Mouse (Mus musculus) gastrocnemius, postnatal 36 days (tissue): ENCODE data around the gene Dnajc15. TPM values are rescaled to one million over a fixed set of nuclear protein-coding genes. Genes with fewer than 3 reads are reported as not detected.

ENCODE experiments used
- DNase-seq, 2 experiments: peaks; one replicate each; pipeline ENCODE4 v3.0.0; 2022
- intact Hi-C: fragments of 180-260 bp; cut with DNase I; formaldehyde crosslinking; loops from one replicate; pipeline ENCODE4 v1.15.1; 2025
- total RNA-seq, 2 experiments: library from RNA; stranded (reverse); gene quantifications; 2 replicates each; pipeline ENCODE4 v1.2.3; 2021

Gene Dnajc15
- total RNA-seq, 2 experiments from 2014 or later: 125 to 134 TPM

DNA sequence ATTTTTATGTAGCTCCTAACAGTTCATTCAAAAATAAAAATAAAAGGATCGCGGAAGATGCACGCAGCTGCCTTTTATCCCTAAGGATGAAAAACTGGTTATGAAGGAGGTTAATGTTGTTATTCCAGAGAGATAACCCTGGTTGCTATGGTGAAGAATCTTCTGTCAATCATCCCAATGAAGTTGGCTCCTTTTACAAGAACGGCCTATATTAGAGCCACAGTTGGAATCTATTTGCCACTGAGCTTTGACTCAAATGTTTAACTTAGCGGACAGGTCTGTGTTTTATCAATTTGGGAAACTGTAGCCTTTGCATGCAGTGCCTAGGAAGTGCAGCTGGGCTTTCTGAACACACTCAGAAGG, 72.7 kb downstream of the Dnajc15 start:
- intact Hi-C loops: no loop called here

DNA sequence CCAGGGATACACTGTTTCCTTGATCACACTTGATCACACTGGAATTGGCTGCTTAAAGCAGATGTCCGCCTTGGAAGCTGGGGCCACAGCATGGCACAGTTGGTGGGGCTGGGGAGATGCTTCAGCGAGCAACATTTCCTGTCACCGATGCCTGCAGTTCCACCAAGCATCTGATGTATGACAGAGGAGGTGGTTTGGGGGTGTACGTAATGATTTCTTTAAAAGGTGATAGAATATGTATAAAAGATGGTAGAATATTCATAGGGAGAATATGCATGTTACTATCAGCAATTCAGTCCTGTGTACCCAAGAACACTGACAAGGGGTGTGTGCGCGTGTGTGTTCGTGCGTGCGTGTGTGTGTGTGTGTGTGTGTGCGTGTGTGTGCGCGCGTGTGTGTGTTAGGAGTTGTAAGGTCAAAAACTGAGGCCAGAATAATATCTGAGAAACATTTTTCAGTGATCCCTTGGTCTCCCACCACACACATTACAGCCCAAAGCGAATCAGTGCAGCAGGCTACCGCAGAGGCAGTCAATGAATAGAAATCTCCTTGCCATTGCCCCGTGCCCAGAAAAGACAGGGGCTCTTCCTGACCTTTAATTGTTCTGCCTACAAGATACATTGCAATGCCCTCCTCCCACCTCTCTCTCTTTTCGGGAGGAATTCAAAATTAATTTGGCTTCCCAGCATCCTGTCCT, 73.2 kb downstream of the Dnajc15 start:
- no peak for DNase-seq
- intact Hi-C loops: no loop called here

More for the DNA sequence above, 72.7 kb downstream of the Dnajc15 start:
- no peak for DNase-seq

DNA sequence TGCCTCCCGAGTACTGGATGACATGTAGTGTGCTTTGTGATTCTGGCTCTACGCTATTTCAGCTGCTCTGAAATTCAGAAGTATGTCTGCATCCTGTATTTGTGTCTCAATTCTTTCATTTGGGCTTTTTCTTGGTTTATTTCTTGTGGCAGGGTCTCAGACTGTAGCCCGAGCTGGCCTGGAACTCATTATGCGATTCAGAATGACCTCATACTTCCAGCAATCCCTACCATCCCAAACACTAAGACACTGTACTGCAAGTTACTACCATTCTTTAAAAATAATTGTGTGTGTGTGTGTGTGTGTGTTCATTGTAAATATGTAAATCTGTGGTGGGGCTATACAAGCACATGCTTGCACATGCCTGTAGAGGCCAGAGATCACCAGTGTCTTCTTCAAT, 78.4 kb downstream of the Dnajc15 start:
- intact Hi-C loops: no loop called here
- DNase-seq: no peak

DNA sequence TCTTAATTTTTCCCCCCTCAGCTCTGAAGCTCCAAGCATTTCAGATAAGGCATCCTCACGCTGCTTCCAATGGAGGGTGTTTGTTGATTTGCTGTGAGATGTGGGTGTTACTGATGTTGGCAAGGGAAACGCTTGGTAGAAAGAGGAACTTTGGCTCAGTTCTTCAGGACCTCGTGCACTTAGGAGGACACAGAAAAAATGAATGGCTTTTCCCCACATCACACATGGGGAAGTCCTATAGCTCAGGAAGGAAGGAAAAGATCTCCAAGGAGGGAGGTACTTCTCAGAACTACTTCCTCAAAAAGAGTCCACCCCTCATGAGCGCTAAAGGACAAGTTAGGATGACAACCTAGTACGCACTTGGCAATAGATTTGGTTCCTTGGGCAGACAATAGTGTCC, 79.7 kb downstream of the Dnajc15 start:
- intact Hi-C loops: no loop called here
- DNase-seq: no peak

DNA sequence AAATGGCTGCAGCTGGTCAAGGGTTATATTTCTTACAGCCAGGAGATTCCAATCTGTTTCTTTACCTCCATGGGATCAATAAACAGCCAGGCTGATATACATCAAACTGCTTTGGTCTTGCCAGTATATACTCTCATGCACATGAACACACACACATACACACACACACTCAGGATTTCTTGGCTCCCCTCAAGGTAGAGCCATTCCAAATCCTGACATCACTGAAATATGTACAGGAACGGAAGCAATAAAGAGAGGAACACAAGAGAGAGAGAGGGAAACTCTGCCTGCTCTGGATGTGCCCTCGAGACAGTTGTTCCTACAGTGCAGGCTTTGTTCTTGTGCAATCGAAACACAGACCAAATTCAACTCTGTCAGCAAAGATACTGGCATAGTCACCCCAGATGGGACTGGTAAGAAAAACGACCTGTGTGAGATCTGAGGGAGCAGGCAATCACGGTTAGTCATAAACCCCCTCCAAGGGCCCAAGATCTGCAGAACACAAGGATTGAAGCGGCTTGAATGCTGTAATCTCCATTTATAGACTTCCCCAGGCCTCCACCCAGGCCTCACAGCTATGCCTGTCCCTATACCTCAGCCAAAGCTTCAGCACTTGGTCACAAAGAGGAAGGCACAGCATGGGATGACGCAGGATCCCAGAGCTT, 80.5 kb downstream of the Dnajc15 start:
- DNase-seq: no peak
- intact Hi-C loops: no loop called here

DNA sequence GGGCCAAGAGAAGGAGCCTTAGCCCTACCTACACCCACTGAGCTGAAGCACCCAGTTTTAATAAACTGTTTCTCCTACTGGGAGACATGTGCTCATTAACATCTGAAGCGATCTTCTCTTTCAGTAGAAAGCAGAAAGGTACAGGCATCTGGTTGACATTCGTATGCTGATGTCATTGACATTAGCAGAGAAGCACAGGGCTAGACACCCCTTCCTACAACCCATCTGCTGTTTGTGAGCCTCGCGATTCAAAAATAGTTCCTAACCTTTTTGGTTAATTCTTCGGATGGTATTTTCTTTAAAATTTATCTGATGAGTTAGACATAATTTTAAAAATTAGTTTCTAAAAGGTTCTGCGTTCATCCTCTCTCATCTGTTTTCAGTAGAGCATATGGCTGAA, 81.9 kb downstream of the Dnajc15 start:
- intact Hi-C loops: no loop called here
- no peak for DNase-seq

DNA sequence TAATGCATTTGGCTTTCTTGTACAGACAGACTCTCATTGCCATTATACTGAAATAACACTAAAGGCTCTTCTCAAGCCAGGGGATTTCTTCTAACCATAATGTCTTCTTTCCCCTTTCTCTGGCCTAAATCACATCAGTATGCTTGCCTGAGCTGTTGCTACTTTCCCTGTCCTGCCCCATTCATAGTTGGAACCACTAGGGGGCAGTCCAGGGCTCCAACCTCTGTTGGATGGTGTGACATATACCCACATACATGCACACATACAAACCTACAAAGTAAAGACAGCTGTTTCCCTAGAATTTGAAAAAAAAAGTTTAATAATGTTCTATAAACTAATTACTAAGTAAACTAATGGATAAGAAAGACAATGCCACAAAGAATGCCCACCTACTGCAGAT, 91.7 kb downstream of the Dnajc15 start:
- no peak for DNase-seq
- intact Hi-C loops: loop anchor here (10.0 kb wide), 1 partner anchor 142 kb away; no protein-coding TSS in a partner anchor

DNA sequence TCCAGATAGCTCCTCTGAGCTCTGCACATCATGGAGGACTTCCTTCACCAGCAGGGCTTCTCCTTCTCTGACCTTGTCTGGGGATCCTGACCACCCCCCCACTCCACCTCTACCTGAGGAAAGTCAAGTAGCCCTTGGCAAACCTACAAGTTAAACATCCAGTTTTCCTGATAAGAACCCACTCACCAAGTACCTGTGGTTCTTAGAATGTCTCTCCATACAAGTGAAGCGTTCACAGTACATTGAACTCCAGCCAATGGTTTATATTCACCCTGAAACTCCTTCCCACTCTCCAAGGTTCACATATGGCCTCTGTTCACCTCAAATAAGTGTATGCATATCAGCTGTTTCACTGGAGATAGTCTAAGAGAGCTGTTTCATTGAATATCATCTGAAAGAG, 97.6 kb downstream of the Dnajc15 start:
- intact Hi-C loops: no loop called here

DNA sequence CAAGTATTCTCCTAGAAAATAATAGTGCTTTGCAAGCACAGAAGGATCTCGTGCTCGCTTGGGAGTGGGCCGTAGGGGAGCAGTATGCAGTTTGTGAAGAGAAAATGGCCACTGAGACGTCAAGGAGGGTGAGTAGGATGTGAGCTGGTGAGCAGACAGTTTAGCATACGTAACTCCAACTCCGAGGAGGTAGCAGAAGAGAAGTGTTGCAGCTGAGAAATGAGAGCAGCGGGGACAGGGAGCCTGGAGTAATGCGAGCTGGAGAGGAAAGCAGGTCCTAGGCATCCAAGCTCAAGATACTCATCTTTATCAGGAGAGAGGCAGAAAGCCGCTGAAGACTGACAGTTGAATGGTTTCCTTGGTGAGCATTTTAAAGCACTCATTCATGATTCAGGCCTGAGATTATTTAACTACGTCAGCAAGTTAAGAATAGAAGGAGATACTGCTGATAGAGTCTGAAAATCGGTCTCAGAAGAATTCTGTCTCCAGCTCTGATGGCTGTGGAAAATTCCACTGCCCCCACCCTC, 98.9 kb downstream of the Dnajc15 start:
- intact Hi-C loops: no loop called here
- DNase-seq: no peak

More for the DNA sequence above, 97.6 kb downstream of the Dnajc15 start:
- DNase-seq: no peak

DNA sequence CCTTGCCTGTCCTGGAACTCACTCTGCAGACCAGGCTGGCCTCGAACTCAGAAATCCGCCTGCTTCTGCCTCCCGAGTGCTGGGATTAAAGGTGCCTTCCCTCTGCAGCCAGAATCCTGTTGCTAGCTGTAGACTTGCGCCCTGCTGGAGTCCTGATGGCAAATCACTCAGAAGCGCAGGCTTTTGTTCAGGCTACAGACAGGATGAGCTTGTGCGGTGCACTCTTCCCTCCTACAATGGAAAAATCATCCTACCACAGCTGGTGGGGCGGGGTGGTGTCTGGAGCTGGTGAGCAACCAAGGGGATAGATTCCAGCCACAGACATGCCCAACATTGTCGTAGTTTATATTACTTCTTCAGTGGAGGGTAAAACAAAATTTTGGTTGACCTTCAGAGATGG, 101.6 kb downstream of the Dnajc15 start:
- intact Hi-C loops: no loop called here
- DNase-seq: no peak

DNA sequence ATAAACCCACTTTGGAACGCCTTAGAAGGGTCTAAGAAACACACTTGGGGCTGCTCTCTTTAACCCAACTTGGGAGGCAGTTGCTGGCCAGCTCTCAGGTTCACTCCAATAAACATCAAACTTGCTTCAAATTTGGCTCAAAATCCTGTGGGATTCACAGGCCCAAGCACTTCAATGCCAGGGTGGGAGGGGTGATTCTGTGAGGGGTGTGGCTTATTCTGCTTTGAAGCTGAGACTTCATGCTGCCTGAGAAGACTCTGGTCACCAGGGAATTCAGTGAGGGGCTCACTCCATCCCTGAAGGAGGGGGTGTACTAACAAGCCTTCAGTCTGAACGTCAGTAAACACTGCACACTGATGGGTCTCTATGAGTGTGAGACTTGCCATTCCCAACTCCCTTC, 103.3 kb downstream of the Dnajc15 start:
- DNase-seq: no peak
- intact Hi-C loops: no loop called here

Other genes with a start within 250 kb of the Dnajc15 start
- gene Epsti1, start 29.1 kb upstream of the Dnajc15 start, total RNA-seq: under 1 TPM; 0.28 to 0.52 TPM
- not detected for gene Fam216b, start 213.9 kb upstream of the Dnajc15 start, total RNA-seq